Mouse (Mus musculus) MN1 (cell line): ENCODE data around the gene Aff1.

Experiments used
- DNase-seq: peaks from one replicate; pipeline ENCODE4 v3.0.0-alpha.2; 2016; ENCODE audit warnings: low spot score

Gene Aff1

DNA sequence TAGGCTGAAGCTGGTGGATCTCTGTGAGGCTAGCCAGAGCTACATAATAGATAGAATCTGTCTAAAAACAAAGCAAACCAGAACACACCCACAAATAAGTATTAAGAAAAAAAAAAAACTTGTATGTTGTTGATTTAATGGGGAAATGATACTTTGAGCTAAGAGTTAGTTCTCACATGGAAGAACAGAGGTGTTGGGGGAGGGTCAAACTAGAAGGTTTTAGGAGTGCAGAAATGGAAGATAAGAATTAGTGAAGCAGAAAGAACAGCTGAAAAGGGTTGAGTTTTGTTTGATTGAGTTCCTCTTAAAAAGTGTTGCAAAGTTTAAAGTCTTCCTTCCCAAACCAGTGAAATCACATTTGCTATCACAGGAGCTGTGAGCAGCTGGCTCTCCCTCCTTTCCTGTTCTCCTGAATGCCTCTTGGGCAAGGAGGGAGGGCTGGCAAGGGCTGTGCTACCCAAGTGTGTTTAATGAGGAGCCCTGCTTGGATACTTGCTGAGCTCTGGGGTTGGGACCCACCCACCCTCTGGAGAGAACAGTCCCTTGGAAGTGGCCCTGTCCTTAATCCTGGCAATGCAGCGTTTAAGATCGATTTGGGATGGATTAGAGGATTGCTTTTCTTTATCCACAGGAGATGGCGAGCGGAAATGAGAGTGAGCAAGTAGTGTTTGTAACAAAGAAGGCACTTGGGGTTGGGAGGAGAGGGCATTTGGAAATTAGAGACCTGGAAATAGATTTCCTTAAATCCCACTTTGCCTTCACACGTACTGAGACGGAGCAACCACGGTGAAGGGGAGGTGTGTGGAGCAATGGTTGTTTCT is 57.5 kb downstream of the Aff1 start:
- DNase-seq = no peak

DNA sequence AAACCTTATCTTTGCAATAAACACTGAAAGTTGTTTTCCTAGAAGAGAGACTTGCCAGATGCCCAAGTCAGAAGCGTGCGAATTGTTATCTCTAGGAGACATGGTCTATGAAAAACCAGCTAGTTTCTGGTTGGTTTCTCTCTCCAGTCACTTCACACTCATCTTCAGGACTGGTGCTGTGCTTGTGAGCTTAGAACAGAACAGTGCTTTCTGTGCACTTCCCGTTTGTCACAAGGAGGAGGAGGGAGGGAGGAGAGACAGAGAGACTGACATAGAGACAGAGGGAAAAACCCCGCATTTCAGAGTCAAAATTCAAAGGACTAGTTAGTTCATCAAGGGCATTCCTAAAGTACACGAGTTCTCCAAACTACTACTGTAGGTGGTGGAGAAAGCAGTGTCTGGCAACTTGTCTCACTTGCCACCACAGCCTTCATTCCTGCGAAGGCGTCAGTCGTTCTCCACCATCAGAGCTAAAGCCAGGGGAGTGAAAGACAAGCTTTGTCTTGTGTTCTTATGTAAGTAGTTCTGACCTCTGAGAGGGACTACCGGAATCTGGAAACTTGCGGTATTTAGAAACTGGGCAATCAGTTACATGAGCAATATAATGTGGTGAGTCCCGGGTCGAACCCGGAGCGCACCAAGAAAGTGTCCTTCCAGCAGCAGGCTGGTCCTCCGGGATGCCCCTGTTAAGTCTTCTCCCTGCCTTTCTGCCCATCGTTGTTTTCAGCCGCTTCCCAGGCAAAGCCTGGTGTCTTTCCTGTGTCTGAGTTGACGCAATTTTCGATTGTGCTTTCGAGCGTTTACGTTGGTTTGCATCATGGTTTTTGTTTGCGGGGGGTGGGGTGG is 60.7 kb downstream of the Aff1 start:
- DNase-seq = peak; percentile 60

DNA sequence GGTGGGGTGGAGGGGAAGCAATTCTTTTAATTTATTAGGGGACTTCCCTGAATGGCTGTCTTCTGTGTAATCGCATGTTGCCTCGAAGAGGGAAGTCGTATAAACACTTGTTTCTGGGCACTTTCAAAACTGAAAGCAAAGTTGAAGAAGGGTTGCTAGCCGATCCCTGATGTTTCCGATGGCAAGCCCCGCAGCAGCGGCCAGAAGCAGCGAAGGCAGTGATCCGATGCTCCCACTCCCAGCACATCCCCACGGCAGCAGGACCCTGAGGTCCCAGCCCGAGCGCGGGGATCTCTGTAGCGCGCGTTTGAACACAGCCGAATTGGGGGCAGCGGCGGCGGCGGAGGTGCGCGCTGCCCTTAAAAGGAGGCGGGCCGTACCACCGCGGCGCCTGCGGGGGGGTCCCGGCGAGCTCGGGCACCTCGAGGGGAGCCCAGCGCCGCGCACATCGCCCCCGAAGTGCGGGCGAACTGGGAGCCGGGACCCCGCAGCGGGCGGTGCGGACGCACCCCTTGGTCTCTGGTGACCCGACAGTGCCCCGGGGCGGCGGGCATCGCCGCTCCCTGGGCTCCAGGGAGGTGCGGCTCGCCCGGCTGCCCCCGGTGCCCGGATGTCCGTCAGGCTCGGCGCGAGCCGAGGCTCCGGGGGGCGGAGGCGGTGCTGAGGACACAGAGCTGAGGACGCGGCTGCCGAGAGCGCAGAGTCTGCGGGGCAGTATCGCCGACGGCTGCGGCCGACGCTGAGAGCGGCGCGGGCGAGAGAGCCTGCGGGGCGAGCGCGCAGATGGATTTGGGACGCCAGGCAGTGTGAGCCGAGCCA is 61.5 kb downstream of the Aff1 start:
- DNase-seq = peak; percentile 81

DNA sequence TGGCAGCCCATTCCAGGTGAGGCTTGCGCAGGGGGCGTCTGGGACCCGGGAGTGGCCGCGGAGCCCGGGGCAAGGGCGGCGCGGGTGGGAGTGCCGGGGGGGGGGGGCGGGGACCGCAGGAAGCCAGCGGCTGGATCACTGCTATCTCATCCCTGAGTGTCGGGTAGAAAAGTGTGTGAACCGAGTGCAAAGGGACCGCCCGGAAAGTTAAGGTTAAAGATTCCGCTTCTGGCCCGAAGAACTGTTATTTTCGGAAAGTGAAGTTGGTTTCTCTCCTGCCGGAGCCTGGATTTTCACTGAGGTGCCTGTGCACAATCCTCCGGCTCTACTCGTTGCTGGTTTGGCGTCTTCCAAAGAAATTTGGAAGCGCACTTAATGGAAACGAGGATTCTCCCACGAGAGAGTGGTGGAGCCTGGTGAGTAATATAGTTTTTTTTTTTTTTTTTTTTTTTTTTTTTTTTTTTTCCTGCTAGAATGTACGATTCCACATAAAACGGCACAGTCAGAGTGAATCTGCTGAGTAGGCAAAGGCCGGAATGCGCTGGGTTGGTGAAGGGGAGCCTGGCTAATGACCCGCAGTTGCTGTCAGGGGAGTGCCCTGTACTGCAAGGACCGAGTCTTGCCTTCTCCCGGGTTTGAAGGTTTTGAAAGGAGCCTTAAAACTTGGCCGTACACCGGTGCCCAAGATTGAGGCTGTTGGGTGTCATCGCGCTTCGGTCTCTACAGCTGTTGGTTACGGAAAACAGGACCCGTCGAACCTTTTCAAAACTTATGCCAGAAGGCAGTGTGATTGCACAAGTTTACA is 62.4 kb downstream of the Aff1 start:
- DNase-seq = peak; percentile 49

DNA sequence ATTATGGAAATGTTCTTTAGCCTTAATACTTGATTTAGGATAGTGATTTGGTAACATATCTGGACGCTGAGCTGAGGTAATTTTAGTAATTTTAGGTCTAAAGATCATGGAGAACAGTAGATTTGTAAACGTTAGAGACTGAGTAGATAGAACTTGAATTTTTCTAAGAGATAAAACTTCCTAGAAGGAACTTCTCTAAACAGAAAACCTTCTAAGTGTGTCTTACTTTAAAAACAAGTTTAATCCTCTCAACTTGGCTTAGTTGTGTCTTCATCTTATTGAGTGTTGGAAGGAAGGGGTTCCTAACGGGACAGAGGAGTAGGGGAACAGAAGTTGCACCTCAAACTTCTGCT is 62.9 kb downstream of the Aff1 start:
- DNase-seq = no peak

DNA sequence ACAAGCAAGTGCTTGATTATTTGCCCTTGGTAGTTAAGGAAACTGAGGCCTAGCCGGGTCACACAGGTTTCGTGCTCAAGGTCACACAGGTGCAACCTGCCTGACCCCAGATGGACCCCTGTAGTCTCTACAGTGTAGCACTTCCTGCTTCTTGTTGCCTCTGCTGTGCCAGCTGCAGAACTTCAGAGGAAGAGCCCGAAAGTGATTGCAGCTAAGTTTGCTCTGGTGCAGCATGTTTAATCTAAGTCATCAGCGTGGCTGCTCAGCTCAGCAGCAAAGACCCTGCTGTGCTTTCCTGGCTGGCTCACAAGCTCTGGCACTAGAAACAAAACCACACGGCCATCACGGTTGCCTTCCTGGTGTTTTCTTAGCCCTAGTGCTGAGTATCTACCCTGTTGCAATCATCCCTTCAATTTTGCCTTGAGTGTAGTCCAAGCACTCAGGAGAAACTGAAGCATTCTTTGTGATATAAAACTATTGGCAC is 64.1 kb downstream of the Aff1 start:
- no peak for DNase-seq

DNA sequence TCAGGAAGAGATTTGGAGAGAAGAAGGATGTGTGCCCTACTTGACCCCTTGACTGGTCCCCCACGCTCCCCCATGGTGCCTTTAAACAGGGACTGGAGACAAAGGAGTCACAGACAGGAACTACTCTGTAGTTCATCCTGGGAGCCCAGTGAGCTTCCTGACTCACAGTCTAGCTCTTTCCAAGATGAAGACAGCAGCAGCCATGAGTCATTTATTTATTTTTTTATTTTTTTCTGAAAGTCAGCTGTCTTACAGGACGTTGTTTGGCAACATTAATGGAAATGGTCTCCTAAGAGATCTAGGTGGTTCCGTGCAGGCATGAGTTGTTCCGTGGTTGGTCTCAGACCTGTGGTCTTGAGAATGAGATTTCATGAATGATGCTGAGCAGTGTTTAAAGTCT is 66.3 kb downstream of the Aff1 start:
- peak; percentile 28 for DNase-seq

DNA sequence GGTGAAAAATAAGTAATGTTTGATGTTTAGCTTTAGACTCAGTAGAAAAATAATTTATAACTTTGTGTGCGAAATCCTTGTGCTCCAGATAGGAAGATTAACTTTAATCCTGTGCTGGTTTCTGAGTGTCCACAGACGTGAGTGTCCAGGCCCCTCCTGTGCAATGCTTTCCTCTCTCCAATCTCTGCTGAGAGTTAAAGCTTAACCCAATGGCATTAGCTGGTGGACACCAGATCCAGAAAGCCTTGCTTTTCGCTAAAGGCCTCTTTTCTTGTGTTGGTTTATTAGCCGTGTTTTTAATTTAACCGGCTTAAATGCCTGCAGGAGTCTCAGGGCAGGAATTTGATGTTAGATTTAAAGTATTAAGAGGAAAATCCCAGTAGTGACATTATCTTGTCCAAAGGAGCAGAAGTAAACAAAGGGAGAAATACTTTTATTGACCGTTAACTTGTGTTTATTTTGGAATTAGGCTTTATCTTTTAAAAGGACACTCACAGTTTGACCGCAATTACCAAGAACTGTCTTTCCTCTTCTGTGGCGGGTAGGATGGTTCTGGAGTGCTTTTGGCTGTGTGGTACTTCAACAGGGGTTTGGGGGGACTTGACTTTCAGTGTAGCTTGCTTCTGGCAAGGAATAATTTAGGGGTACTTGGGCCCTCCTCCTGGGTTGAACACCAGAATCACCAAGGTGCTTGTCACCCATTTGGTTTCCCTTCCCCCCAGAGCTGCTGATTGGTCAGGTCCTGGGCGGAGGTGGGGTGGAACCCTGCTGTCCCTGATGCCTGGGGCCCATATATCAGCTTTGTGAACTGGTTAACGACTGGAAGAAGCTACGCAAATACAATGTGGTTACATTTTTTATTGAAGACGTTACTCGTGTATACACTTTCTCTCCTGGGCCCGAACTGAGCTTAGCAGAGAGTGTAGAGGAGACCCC is 67.6 kb downstream of the Aff1 start:
- DNase-seq = no peak

DNA sequence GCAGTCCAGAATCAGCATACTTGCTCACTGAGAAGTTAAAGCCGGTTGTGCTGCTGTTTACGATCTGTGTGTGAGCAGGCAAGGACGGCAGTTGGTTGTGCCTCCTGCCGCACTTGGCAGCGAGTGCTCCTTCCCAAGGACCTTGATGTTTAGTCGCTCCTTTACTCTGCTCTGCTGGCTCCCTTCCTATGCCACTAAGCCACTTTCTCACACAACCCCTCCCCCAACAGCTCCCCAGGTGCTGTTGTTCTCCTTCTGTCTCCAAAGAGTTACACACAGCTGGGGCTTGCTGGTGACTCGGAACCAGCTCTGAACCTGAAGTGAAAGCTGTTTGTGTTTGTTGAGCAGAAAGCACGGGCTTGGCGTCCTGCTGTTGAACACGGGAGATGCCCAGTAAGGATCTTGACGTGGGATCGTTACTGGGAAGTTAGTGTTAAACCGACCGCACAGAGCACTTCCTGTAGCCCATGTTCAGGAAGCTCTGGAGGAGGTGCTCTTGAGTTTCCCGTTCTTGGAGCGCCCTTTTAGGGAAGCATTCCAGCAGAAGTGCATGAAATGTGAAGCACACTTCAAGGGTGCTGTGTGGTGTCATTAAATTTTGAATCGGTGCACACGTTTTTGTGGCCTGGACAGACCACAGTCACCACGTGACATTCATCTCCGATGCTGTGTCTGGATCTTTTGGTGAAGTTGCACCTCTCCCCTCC is 68.4 kb downstream of the Aff1 start:
- no peak for DNase-seq

DNA sequence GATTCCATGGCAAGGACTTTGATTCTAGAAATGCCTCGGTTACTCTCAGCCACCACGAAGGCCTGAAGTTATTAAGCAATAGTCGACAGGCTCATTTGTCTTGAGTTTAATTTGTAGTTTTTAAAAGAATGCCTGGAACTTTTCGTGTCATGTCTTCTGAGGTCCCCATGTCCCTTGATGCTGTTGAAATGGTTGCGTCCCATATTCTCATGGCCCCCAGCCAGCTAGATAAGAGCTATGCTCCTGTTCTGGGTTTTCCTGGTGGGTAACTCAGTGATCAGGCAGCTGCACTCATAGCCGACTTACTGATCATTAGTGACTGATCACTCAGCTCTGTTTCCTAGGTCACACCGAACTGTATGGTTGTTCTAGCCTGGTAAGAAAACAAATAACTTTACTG is 69.6 kb downstream of the Aff1 start:
- no peak for DNase-seq

DNA sequence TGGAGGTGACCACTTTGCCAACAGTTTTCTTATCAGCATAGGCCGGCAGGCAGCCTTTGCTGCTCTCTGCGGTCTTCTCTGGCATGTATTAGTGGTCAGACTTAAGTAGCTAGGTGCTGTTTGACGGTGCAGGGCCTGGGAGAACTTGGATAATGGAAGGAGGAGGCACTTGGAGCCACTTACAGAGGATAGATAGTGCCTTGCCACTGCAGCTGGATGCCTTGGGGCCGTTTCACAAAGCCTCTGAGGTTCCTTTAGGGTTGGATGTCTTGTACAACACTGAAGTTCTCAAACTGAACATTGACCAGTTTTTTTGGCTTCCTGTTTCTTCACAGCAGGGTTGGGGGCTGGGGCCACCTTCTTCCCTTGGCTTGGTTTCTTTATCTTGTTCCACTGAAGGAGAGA is 70.7 kb downstream of the Aff1 start:
- DNase-seq = no peak

DNA sequence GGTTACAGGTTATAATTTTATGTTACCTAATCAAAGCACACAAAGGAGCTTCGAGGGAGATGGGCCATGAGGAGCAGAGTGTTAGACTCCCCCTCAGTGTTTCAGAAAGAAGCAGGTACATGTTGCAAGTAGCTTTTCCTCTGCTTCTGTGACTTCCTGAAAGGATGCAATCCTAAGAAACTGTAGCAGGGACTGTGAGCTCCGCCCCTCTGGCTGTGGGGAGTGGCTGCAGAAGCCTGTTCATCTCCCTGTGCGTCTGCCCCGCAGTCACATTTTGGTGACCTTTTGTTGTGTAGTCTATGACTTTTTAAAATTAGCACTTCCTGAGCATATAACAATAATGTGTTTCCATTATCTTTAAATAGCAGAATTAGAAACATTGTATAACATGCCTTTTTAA is 73.2 kb downstream of the Aff1 start:
- DNase-seq = no peak

DNA sequence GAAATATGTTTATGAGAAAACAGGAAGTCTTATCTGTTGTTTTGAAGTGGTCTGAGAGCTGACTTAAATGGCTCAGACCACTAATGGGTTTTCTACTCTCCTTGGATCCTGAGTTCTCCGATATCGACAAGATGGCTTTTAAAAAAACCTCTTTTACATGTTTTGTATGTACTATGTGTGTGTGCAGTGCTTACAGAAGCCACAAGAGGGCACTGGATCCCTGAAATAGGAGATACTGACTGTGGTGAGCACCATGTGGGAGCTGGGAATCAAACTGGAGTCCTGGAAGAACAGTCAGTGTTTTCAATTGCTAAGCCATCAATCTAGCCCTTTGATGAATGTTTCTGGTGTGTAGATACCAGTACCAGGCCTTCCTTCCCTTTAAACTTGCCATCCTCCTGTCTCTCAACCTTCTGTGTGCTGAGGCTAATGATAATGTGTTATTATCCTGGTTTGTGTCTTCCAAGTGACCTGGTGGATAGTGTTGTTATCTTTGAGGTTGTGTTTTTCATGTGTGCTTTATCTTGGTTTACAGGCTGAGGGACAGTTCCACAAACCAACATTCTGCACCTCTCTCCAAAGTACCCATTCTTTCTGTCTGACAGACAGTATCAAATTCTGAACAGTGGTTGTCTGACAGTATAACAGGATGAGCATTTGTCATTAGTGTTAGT is 73.7 kb downstream of the Aff1 start:
- DNase-seq = no peak

DNA sequence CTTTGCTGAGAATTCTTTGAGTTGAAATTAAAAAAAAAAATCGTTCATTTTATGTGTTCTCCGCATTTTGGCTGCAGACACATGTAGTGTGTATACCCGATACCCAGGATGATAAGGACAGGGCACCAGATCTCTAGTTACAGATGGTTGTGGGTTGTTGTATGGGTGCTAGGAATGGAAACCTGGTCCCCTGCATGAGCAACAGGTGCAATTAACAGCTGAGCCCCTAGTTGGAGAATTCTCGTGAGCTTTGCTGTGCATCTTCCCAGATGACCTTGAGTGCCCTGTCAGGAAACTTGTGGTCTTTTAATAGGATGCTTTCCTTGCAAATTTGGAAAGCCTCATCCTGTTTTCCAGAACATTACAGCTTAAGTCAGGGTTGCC is 74.2 kb downstream of the Aff1 start:
- no peak for DNase-seq

DNA sequence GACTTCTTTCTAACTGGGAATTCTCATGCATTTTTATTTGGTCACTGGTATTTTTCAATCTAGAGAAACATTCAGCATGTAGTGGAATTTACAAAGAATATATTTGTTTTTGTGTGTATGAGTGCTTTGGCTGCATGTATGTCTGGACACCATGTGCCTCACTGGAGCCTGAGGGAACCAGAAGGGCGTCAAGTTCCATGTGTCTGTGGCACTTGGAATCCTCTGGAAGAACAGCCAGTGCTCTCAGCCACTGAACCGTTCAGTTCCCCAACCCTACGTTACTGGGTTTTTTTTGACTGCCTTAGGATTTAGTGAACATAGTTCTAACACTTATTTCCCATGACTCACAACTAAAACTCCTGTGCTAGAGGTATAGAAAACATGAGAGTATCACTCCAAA is 76.8 kb downstream of the Aff1 start:
- DNase-seq = no peak

DNA sequence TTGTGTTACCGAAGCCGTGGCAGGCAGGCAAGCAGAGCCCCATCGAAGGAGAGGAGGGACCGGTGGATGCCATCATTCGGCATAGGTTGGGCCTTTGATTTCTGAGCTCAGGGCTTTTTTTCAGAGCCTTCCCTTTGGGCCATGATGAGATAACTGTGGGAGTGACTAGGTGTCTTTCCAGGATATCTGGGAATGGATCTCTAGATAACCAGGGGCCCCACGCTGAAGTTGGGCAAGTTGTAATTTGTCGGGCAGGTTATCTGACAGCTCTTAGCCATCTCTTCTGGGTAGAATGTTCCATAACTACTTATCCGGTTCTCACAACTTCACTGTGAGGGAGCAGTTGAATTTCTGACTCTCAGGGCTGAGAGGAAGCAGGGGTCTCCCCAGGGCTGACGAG is 77.5 kb downstream of the Aff1 start:
- no peak for DNase-seq

DNA sequence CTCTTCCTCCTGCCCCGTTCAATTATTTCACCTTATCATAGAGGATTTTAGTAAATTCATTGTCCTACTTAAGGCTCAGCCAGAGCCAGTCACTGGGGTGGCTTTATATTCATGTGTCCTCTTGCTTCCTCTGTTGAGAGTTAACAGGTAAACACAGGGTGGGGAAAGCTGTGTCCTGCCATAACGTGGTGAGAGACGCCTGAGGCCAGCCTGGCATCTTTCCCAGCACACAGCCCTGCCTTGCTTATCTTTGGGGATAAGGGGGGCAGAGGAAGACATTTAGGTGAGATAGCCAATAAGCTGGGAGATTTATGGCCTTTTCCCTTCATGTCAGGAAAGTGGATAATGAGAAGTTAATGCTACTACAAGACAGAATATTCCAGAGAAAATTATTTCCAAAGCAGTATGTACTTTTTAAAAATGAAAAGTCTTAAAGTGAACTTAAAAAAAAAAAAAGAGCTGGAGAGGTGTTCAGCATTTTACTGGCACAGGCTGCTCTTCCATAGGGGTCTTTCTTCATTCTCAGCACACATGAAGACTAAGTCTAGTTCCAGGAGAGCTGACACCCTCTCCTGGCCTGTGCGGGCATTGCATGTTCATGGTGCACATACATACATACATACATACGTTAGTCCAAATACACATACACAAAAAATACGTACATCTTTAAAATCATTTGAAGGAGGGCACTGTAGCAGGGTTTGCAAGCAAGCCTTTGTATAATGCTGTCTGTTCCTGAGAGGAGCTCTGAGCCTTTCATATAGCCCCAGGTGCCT is 78.5 kb downstream of the Aff1 start:
- no peak for DNase-seq

DNA sequence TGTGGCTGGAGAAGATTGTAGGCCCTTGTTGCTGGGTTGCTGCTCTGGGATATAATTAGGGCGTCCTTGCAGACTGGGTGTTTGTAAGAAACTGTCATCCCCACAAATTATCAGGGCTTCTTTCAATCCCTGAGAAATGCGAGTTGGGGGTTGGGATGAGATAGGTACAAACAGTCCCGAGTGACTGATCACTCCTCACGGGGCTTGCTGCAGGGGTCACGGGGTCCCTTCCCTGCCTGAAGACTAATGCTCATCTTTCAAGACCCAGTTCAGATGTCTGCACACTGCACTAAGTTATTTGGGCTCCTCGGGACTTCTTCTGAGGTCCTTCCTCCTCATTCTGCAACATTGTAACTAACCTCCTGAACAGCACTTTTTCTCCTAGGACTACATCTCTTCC is 79.2 kb downstream of the Aff1 start:
- no peak for DNase-seq

DNA sequence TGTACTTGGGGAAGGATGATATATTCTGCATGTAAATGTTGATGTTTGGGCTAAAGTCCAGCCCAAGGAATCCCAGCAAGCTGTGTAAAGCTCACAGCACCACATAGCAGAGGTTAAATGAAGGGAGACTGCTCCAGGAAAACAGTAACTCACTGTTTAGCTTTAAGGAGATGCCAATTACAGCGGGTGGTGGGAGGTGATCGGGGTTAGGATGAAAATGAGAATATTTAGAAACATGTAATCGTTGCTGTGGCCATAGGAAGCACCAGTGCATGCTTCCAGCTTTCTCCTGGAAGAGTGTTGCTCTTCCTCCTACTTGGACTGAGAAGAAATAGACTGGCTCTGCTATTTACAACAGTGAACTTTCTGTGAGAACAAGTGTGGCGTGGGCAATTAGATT is 80.1 kb downstream of the Aff1 start:
- no peak for DNase-seq
